Mouse (Mus musculus): Measurements from ENCODE around the gene Hoxb3. TPM values are rescaled to one million over a fixed set of nuclear protein-coding genes. Genes with fewer than 3 reads are reported as not detected.

Gene Hoxb3
- total RNA-seq (2021): not detected

DNA sequence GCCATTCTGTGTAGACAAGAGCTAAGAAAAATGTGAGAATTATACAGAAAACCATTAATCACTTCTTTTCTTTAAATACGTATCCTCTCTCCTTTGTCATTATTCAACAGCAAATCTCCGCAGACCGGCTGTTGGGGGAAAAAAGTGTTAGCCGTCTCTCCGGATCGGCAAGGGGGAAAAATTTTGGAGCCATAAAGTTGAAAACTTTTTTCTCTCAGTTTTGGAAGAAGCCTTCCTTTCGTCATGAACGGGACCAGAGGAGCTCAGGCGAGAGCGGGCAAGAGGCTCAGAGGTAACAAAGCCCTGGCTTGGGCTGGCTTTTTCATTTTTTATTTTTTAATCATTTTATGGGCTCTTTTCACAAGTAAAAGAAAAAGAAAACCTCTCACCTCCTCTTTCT lies at the start of gene Hoxb3:
Hoxb3 (plus strand) TSS at position 173 of the 400 bp plus-strand sequence.
- intact Hi-C loops (cut with DNase I): no loop called here
- DNase-seq: no peak

DNA sequence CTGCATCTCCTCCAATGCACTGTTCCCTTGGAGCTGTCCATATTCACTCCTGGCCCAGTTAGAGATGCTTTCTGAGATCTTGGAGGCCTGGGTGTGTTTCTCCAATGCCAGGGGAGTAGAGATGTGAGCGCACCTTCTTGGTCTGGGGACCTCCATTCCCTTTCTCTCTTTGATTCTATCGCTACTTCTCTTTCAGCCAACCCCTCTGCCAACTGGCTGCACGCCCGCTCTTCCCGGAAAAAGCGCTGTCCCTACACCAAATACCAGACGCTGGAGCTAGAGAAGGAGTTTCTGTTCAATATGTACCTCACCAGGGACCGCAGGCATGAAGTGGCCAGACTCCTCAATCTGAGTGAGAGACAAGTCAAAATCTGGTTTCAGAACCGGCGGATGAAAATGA lies 48.7 kb upstream of the Hoxb3 start:
- intact Hi-C loops (cut with DNase I): no loop called here
- DNase-seq: no peak

DNA sequence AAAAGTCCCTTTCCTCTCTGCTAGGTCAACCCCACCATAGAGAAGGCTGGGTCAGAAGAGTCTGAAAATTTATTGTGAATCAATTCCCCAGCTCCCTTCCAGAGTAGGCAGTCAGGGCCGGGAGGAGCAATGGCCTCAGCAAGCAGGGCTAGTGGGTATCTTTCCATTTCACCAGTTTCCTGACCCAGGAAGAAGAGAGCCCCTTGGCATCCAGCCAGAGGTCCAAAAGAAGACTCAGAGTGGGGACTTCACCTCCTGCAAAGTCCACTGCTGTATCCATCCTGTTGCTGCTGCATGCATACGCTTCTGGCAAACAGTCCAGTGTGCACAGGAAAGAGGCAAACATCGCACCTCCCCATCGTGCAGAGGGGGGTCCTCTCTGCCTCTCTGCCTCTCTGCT lies 47.2 kb upstream of the Hoxb3 start:
- no peak for DNase-seq
- intact Hi-C loops (cut with DNase I): no loop called here

DNA sequence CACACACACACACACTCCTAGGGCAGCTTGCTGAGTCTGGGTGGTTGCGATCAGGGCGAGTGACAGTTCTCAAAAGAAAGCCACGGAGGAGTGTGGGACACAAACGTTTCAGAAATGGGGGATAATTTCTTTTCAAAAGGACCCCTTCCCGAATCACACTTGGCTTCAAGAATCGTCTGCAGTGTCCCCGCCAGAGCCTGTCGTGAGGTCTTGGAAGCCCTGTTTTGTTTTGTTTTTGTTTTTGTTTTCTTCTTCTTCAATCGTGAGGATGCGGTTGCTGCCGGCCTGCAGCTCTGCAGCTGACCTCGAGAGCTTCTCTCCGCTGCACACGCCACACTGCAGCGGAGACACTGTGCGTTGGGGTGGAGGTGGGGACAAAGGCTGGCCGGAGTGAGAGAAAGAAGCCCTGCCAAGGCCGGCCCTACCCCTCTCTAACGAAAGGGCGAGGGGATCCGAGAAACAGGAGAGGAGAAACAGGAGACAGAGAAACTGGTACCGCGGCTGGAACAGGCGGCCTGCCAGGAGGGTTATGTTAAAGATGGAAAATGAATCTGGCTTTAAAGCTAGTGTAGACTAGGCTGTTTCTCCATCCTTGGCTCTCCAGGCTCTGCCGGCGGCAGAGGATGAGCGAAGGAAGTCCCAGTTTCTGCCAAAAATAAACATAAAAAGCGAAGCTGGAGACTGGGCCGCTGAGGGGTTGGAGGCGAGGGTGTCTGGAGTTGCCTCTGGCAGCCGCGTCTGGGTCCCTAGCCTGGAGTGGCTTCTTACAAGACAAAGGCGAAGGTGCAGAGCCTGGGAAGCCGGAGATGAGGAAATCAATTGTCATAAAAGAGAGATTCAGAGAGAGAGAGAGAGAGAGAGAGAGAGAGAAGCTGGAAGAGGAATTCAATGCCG lies 45.7 kb upstream of the Hoxb3 start:
- intact Hi-C loops (cut with DNase I): loop anchor here (2.0 kb wide), 1 partner anchor 583 kb away; no protein-coding TSS in a partner anchor
- DNase-seq: no peak

DNA sequence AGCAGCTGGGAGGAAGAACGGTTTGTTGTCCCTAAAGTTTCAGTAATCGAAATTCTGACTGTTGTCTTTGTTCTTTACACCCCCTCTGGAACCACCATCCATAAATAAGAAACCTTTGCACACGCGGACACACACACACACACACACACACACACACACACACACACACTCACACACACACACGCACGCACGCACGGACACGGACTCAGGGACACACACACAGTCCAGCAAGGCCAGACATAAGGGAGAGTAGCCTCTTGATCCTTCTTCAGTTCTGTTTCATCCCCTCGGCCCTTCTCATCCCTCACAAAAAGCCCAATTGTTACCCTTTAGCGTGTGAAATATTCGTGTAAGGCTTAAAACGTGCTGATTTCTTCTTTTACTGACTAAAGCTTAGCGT lies 44.8 kb upstream of the Hoxb3 start:
- intact Hi-C loops (cut with DNase I): loop anchor here (2.0 kb wide), 1 partner anchor 582 kb away; no protein-coding TSS in a partner anchor

DNA sequence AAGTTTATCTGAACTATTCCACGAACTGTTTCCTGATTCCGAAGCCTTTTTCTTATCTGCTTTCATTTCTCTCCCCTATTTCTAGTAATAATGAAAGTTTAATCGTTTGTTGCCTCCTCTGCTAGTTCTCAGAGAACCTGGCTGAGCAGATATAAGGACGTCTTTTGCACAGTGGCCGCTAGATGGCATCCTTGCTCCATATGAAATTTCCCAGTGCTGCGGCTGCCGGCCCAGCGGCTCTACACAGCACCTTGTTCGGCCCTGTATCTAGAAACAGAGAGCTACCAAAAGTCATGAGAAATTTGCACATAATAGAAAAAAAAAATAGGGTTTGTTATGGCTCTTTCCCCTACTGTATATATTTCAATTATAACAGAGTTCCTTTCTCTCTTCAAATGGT lies 44.4 kb upstream of the Hoxb3 start:
- intact Hi-C loops (cut with DNase I): loop anchor here (2.0 kb wide), 1 partner anchor 582 kb away; no protein-coding TSS in a partner anchor
- peak; percentile 84 for DNase-seq

More for the DNA sequence above, 44.8 kb upstream of the Hoxb3 start:
- no peak for DNase-seq

DNA sequence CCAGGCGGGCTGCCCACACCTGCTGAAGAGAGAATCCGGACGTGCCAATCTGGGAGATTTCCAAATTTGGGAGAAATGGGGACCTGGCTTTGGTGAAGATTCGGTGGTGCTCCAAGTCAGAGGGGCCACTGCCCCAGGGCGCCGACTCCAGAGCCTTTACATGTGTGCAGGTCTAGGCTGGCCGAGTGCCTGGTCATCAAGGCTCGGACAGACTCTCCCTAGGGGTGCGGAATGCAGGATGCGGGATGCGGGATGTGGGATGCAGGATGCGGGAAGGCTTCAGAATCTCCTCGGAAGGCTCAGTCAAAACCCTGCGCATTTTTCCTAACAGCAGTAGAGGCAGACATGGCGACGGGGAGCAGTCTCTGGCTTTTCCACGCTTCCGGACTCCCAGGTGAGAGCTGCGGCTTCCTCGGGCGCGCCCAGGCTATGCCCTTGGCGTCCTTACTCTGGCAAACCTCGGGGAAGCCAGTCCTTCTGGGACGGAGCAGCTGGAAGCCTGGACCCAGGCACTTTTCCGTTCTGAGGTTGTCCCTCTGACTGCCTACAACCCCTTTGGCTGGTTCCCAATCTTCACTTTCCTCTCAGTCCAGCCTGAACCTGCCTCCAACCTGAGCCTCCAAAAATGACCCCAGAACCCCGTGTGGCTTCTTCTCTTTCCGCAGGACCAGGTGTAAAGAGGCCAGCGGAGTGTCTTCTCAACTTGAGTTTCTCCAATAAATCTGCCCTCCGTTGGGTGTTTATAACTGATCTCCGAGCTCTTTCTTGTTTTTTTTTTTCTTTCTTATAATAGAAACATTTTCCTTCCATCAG lies 43.5 kb upstream of the Hoxb3 start:
- intact Hi-C loops (cut with DNase I): loop anchor here (2.0 to 5.0 kb wide), 2 partner anchors 498 to 581 kb away; partner anchors contain the start of gene Snx11
- no peak for DNase-seq

DNA sequence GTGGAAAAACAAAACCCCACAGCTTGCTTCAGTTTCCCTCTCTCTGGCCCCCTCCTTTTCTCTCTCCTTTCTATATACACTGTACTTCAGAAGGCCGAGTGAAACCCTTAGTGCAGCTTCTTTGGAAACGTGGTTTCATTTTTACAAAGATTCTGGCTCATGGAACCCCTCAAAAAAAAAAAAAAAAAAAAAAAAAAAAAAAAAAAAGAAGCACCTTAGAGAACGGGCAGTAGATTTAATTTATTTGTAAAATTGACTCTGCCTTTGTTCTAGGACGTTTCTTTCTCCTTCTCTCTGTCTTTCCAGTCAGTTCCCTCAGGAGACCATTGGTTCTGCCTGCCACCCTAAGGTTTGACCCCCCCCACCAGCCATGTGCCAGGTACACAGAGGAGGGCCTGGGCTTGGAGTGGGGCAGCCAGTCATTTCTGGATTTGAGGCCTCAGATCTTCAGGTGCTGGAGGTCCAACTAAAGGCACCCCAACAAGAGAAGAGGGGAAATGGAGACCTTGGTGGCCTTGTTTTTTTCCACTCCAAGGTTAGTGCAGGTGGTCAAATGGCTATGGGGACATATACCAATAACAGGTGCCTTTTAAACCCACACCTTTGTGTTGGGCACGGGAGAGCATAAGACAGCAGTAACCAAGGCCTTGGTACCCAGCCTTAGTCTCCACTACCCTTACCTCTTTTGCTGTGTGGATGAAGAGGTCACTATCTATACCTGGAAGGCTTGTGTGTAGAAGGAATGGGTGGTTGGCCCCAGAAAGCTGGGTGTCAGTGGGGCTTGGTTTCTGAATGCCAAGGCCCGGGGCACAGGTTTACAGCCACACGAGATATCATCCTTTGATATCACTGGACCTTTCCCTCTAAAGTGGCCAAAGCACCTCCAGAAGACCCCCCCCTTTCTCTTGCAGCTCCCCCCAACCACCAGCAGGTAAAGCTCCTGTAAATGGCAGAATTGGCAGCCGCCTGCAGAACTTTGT lies 42.4 kb upstream of the Hoxb3 start:
- intact Hi-C loops (cut with DNase I): loop anchor here (5.0 kb wide), 1 partner anchor 497 kb away; the partner anchor contains the start of gene Snx11
- DNase-seq: no peak

DNA sequence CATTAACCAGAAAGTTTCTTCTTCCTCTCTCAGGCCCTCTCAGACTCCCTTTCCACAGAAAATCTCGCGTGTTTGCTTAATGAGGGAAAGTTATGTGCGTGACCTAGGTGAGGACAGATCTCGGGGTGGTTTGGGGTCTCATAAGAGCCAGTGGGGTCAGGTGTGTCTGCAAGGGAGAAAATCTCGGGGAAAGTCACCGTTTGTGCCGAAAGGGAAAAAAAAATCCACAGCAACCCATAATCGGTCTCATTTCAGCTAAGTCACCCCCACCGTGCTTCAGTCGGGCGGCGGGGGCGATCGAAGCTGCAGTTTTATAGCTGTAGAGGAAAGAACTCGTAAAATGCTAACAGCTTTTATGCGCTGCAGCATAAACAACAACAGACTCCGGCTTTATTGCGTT lies 41.7 kb upstream of the Hoxb3 start:
- DNase-seq: no peak
- intact Hi-C loops (cut with DNase I): loop anchor here (5.0 kb wide), 1 partner anchor 496 kb away; the partner anchor contains the start of gene Snx11

DNA sequence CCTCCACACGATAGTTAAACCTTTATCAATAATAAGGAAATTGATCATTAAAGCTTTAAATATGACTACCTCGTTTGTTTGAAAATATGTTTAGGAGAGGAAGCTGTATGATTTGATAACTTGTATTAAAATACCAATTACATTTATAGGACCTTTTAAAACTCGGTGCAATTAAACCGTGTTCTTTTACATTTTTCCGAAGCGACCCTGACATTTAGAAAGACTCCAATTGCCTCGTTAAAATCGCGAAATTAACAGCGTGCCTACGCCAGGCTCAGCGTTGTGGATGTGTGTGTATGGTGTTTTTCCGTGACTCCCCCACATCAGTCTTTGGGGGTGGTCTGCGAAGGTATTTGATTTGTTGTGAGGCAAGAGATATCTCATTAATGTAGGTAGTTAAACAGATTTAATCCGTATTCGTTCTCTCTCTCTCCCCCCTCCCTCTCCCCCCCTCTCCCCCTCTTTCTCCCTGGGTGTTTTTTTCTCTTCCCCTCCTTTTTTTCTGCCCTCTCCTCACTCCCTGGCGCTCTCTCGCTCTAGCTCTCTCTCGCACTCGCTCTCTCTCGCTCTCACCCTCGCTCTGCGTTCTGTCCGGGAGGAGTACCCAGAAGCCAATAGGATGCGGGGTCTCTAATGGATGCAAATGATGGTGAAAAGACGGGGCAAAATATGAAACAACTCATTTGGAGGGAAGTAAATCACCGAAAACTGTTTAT lies 41.1 kb upstream of the Hoxb3 start, which contains the start of gene Hoxb8:
Hoxb8 (plus strand) TSS at position 51 of the 716 bp plus-strand sequence.
- DNase-seq: no peak
- intact Hi-C loops (cut with DNase I): loop anchor here (5.0 kb wide), 1 partner anchor 495 kb away; the partner anchor contains the start of gene Snx11

DNA sequence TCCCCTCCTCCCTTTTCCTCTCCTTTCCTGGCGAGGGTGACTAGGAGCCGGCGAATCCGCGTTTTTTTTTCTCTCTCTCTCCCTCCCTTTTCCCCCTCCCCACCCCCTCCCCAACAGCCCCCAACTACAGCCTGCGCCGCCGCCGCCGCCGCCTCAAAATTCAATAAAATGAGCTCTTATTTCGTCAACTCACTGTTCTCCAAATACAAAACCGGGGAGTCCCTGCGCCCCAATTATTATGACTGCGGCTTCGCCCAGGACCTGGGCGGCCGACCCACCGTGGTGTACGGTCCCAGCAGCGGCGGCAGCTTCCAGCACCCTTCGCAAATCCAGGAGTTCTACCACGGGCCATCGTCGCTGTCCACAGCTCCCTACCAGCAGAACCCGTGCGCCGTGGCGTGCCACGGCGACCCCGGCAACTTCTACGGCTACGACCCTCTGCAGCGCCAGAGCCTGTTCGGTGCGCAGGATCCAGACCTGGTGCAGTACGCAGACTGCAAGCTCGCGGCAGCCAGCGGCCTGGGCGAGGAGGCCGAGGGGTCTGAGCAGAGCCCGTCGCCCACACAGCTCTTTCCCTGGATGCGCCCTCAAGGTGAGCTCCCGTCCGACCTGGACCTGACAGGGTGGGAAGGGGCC lies 40.2 kb upstream of the Hoxb3 start:
- no peak for DNase-seq
- intact Hi-C loops (cut with DNase I): loop anchor here (5.0 kb wide), 1 partner anchor 494 kb away; the partner anchor contains the start of gene Snx11

DNA sequence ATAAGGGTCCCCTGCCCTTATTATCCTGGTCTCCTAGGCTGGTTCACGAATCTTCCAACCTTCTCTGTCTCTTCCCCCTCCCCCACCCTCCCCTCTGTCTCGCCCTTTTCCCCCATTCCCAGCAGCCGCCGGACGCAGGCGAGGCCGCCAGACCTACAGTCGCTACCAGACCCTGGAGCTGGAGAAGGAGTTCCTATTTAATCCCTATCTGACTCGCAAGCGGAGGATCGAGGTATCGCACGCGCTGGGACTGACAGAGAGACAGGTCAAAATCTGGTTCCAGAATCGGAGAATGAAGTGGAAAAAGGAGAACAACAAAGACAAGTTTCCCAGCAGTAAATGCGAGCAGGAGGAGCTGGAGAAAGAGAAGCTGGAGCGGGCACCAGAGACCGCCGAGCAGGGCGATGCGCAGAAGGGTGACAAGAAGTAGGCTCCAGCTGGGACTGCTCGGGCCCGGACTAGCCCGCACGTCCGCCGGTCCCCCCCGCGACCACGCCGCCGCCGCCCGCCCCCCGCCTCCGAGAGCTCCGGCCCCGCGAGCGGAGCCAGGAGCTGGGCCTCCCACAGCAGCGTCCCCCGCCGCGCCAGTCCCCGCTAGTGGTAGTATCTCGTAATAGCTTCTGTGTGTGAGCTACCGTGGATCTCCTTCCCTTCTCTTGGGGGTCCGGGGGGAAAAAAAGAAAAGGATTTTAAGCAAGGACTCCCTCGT lies 38.9 kb upstream of the Hoxb3 start:
- no peak for DNase-seq
- intact Hi-C loops (cut with DNase I): loop anchor here (5.0 kb wide), 1 partner anchor 493 kb away; the partner anchor contains the start of gene Snx11

DNA sequence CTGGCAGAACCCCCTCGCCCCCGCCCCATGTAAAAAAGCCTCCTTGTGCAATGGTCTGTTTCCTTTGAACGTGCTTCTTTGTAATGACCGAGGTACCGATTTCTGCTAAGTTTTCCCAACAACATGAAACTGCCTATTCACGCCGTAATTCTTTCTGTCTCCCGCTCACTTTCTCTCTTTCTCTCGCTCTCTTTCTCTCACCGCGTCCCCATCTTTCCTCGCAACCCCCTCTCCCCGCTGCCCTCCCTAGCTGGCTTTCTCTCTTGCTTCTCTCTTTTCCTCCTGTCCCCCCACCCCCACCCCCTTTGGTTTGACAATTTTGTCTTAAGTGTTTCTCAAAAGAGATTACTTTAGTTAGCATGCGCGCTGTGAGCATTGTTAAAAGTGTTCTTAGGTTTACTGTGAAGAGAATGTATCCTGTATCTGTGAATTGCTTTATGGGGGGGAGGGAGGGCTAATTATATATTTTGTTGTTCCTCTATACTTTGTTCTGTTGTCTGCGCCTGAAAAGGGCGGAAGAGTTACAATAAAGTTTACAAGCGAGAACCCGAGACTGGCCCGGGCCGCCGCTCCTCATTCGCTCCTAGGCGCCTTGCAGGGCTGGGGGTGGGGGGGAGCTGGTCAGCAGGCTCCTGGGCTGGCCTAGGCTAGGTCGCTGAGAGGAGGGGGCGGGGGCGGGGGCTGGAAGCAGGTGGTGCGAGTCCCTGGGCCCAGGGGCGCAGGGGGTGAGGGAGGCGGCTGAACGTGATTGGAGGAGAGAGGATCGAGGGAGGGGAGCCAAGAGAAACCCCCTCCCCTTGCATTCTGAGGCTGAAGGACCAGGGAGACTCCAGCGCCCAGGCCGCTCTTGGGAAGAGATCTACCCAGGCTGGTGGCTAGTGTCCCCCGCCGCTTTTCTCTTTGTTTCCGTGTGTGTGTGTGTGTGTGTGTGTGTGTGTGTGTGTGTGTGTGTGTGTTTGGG lies 38.1 kb upstream of the Hoxb3 start:
- intact Hi-C loops (cut with DNase I): loop anchor here (5.0 kb wide), 1 partner anchor 492 kb away; the partner anchor contains the start of gene Snx11
- DNase-seq: no peak

DNA sequence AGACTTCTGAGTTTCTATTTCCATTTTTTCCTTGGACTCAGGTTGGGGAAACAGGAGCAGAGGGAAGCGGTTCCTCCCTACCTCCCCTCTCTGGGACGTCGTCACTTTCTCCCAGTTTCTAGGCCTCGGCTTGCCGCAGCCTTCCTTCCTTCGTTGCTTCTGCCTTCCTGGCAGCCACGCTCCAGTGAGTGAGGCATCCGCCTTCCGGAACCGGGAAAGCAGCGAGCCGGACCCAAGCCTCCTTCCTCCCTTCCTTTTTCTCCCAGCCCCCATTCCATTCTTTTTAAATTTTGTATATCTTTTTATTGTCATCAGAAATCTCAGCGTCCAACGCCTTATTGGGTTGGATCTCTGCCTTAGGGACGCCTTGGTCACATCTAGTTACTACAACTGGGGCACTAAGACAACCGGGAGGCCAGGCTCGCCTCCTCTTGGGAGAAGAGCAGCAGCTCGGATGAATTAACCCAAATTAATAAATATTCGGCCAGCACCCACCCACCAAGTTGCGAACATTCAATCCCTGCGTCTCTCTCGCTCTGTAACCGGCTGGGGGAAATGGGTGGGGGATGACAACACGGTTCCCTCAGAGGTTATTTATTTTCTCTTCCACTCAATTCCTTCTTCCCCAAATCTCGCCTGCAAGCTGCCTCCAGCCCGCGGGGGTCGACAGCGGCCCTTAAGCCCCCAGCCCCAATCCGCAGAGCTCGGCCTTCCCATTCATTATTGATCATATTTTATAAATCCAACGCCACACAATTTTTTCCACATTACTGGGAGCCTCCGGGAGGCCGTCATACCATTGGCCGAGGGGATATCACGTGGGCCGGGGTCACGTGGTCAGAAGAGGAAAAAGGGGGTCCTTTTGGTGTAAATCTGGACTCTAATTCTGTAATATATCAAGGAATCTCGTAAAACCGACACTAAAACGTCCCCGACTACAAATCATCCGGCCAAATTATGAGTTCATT lies 37.1 kb upstream of the Hoxb3 start, which contains the start of gene Hoxb7:
Hoxb7 (plus strand) TSS at position 853 of the 968 bp plus-strand sequence.
- intact Hi-C loops (cut with DNase I): no loop called here
- no peak for DNase-seq

DNA sequence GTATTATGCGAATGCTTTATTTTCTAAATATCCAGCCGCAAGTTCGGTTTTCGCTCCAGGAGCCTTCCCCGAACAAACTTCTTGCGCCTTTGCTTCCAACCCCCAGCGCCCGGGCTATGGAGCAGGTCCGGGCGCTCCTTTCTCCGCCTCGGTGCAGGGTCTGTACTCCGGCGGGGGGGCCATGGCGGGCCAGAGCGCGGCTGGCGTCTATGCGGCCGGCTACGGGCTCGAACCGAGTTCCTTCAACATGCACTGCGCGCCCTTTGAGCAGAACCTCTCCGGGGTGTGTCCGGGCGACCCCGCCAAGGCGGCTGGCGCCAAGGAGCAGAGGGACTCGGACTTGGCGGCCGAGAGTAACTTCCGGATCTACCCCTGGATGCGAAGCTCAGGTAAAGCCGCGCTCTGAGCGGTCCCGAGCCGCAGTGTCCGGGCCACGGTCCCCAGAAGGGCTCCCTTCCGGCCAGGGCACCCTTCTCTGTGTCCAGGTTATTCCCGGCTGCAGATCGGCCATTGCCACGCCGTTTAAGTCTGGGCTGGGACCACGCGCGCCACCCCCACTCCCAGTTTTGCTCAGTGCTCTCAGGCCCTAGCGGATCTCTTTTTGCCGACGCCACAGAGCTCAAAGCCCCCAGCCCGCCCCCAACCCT lies 36.3 kb upstream of the Hoxb3 start:
- intact Hi-C loops (cut with DNase I): no loop called here
- DNase-seq: no peak

Data from left cerebral cortex, postnatal 4 days (tissue).